Mouse (Mus musculus) embryonic facial prominence, embryonic 15.5 days (tissue): ENCODE measurements around the gene Gm11444. TPM values are rescaled to one million over a fixed set of nuclear protein-coding genes. Genes with fewer than 3 reads are reported as not detected.

Source experiments
- ATAC-seq: fragments of 200-750 bp; cut with Nextera tagmentation; 2 replicates; pipeline ENCODE4 v1.8.0; 2017; ENCODE audit warnings: low read depth, moderate TSS enrichment; ENCODE audit not compliant: insufficient number of reproducible peaks, low FRiP score, low TSS enrichment
- H3K27ac ChIP-seq: fragments of 300-500 bp; sonication (generic); replicated peaks from 2 replicates; pipeline ENCODE4 v1.5.1; 2015; ENCODE audit warnings: mild to moderate bottlenecking, inconsistent platforms
- H3K27me3 ChIP-seq: fragments of 300-500 bp; sonication (generic); 2 replicates; pipeline ENCODE4 v1.6.1; 2015; ENCODE audit warnings: inconsistent platforms
- H3K36me3 ChIP-seq: fragments of 300-500 bp; sonication (generic); 2 replicates; pipeline ENCODE4 v1.6.1; 2015; ENCODE audit warnings: mild to moderate bottlenecking, inconsistent platforms
- H3K4me1 ChIP-seq: fragments of 300-500 bp; sonication (generic); 2 replicates; pipeline ENCODE4 v1.6.1; 2015; ENCODE audit warnings: inconsistent platforms
- H3K4me2 ChIP-seq: fragments of 300-500 bp; sonication (generic); replicated peaks from 2 replicates; pipeline ENCODE4 v1.6.1; 2015; ENCODE audit warnings: mild to moderate bottlenecking, inconsistent platforms
- H3K4me3 ChIP-seq: fragments of 300-500 bp; sonication (generic); replicated peaks from 2 replicates; pipeline ENCODE4 v1.5.1; 2015; ENCODE audit warnings: mild to moderate bottlenecking, inconsistent platforms
- H3K9ac ChIP-seq: fragments of 300-500 bp; sonication (generic); 2 replicates; pipeline ENCODE4 v1.6.1; 2015; ENCODE audit warnings: inconsistent platforms
- H3K9me3 ChIP-seq: fragments of 300-500 bp; sonication (generic); replicated peaks from 2 replicates; pipeline ENCODE4 v1.6.1; 2016; ENCODE audit warnings: inconsistent platforms
- WGBS: fragments of 180-500 bp; shearing (Covaris S2); methylation state at CpG from one replicate; pipeline ENCODE4 v1.1.7; 2015; 5-methylcytosine and 5-hydroxymethylcytosine counted together
- polyA plus RNA-seq: library from polyadenylated mRNA; unstranded; fragments of >200 nt; fragmentation: Nextera tagmentation; extraction: Ambion mirVana; gene quantifications from 2 replicates; pipeline ENCODE4 v1.2.1, GENCODE M21; 2015

Gene Gm11444
- polyA plus RNA-seq, 1 experiment from 2014 or later: 0.31 TPM

- H3K9me3 ChIP-seq: no peaks in the 10 kb centered on the region
- H3K9ac ChIP-seq: no peak overlapping the region
- peaks cover 3% of the 10 kb centered on the region; the same call in 1 of the 2 replicates for H3K27me3 ChIP-seq
- H3K4me2 ChIP-seq: no peak overlapping the region
- no peaks in the 10 kb centered on the region for H3K36me3 ChIP-seq
- no peak overlapping the region for H3K4me3 ChIP-seq
- H3K27ac ChIP-seq: no peak overlapping the region
- ATAC-seq: no peak
- 34% methylated on average over 6 of the region's 6 CpGs for WGBS
- no peaks in the 10 kb centered on the region for H3K4me1 ChIP-seq
Measured at GRCm38 (mm10) chr11:85850758-85851157, 625 bp upstream of the Gm11444 start.

GRCm38 (mm10) chr11:85849037-85849436 is 1.1 kb downstream of the Gm11444 start:
- peak; percentile 71 for ATAC-seq
- Histone ChIP-seq H3K27me3 (peaks cover 12% of the 10 kb centered on the region), H3K36me3 (no peaks in the 10 kb centered on the region), H3K4me3 (peak overlapping the region; percentile 32), H3K27ac (no peak overlapping the region), H3K4me2 (peak overlapping the region; percentile 54), H3K4me1 (peaks cover 6% of the 10 kb centered on the region; the same call in 1 of the 2 replicates), H3K9ac (no peak overlapping the region), H3K9me3 (no peaks in the 10 kb centered on the region)
- 2% methylated on average over 21 of the region's 21 CpGs for WGBS

GRCm38 (mm10) chr11:85846509-85846908 is 3.6 kb downstream of the Gm11444 start:
- Histone ChIP-seq H3K9me3 (no peaks in the 10 kb centered on the region), H3K4me2 (no peak overlapping the region), H3K27me3 (peaks cover 17% of the 10 kb centered on the region), H3K4me3 (no peak overlapping the region), H3K36me3 (no peaks in the 10 kb centered on the region), H3K4me1 (peaks cover 31% of the 10 kb centered on the region), H3K27ac (no peak overlapping the region), H3K9ac (no peak overlapping the region)
- 74% methylated on average over 4 of the region's 4 CpGs for WGBS
- no peak for ATAC-seq

GRCm38 (mm10) chr11:85845921-85846320 is 4.2 kb downstream of the Gm11444 start:
- Histone ChIP-seq H3K4me1 (peaks cover 36% of the 10 kb centered on the region), H3K4me3 (no peak overlapping the region), H3K9ac (no peak overlapping the region), H3K4me2 (no peak overlapping the region), H3K36me3 (no peaks in the 10 kb centered on the region), H3K27me3 (peaks cover 18% of the 10 kb centered on the region), H3K27ac (no peak overlapping the region), H3K9me3 (no peaks in the 10 kb centered on the region)
- WGBS: 46% methylated on average over 5 of the region's 5 CpGs
- ATAC-seq: no peak

GRCm38 (mm10) chr11:85844971-85845370 is 5.2 kb downstream of the Gm11444 start:
- Histone ChIP-seq H3K27me3 (peaks cover 26% of the 10 kb centered on the region), H3K4me1 (peaks cover 45% of the 10 kb centered on the region), H3K9me3 (no peaks in the 10 kb centered on the region), H3K4me3 (peak overlapping the region; percentile 67), H3K4me2 (peak overlapping the region; percentile 81), H3K9ac (peak overlapping the region; percentile 46), H3K27ac (peak overlapping the region; percentile 89), H3K36me3 (no peaks in the 10 kb centered on the region)
- ATAC-seq: no peak
- 29% methylated on average over 5 of the region's 5 CpGs for WGBS

- Histone ChIP-seq H3K4me3 (peak overlapping the region; percentile 67), H3K4me2 (peak overlapping the region; percentile 81), H3K27ac (peak overlapping the region; percentile 89), H3K36me3 (no peaks in the 10 kb centered on the region), H3K9ac (peak overlapping the region; percentile 46), H3K4me1 (peaks cover 48% of the 10 kb centered on the region), H3K9me3 (no peaks in the 10 kb centered on the region), H3K27me3 (peaks cover 32% of the 10 kb centered on the region)
- ATAC-seq: peak; percentile 75
- under 1% methylated on average over 54 of the region's 54 CpGs for WGBS
Measured at GRCm38 (mm10) chr11:85844144-85844965, 5.8 kb downstream of the Gm11444 start.

- WGBS: 0% methylated on average over 18 of the region's 18 CpGs
- Histone ChIP-seq H3K36me3 (no peaks in the 10 kb centered on the region), H3K27me3 (peaks cover 38% of the 10 kb centered on the region), H3K4me3 (peak overlapping the region; percentile 67), H3K9me3 (no peaks in the 10 kb centered on the region), H3K4me2 (peak overlapping the region; percentile 81), H3K27ac (peak overlapping the region; percentile 89), H3K9ac (peak overlapping the region; percentile 23), H3K4me1 (peaks cover 49% of the 10 kb centered on the region)
- peak; percentile 56 for ATAC-seq
Measured at GRCm38 (mm10) chr11:85843347-85843692, 6.8 kb downstream of the Gm11444 start.

GRCm38 (mm10) chr11:85842596-85843346 is 7.4 kb downstream of the Gm11444 start:
- peaks cover 54% of the 10 kb centered on the region for H3K4me1 ChIP-seq
- H3K27ac ChIP-seq: peak overlapping the region; percentile 89
- no peaks in the 10 kb centered on the region for H3K36me3 ChIP-seq
- peak overlapping the region; percentile 23 for H3K9ac ChIP-seq
- H3K9me3 ChIP-seq: no peaks in the 10 kb centered on the region
- peaks cover 43% of the 10 kb centered on the region for H3K27me3 ChIP-seq
- peak overlapping the region; percentile 81 for H3K4me2 ChIP-seq
- H3K4me3 ChIP-seq: peak overlapping the region; percentile 67
- WGBS: 8% methylated on average over 24 of the region's 24 CpGs
- ATAC-seq: no peak

GRCm38 (mm10) chr11:85841980-85842379 is 8.2 kb downstream of the Gm11444 start:
- H3K9me3 ChIP-seq: no peaks in the 10 kb centered on the region
- peak overlapping the region; percentile 89 for H3K27ac ChIP-seq
- no peak overlapping the region; the same call in 1 of the 2 replicates for H3K9ac ChIP-seq
- H3K4me3 ChIP-seq: peak overlapping the region; percentile 67
- H3K4me2 ChIP-seq: peak overlapping the region; percentile 81
- H3K36me3 ChIP-seq: no peaks in the 10 kb centered on the region
- ATAC-seq: peak; percentile 20; the same call in 1 of the 2 replicates
- under 1% methylated on average over 32 of the region's 32 CpGs for WGBS
- H3K27me3 ChIP-seq: peaks cover 48% of the 10 kb centered on the region
- peaks cover 62% of the 10 kb centered on the region for H3K4me1 ChIP-seq

GRCm38 (mm10) chr11:85841211-85841681 is 8.9 kb downstream of the Gm11444 start:
- 9% methylated on average over 8 of the region's 8 CpGs for WGBS
- H3K27me3 ChIP-seq: peaks cover 53% of the 10 kb centered on the region
- peak overlapping the region; percentile 47; the same call in 1 of the 2 replicates for H3K9ac ChIP-seq
- no peaks in the 10 kb centered on the region for H3K9me3 ChIP-seq
- H3K36me3 ChIP-seq: no peaks in the 10 kb centered on the region
- H3K27ac ChIP-seq: peak overlapping the region; percentile 89
- no peak for ATAC-seq
- H3K4me3 ChIP-seq: peak overlapping the region; percentile 67
- H3K4me2 ChIP-seq: peak overlapping the region; percentile 81
- peaks cover 69% of the 10 kb centered on the region for H3K4me1 ChIP-seq

- H3K9ac ChIP-seq: peak overlapping the region; percentile 47
- ATAC-seq: no peak
- 7% methylated on average over 21 of the region's 21 CpGs for WGBS
- H3K36me3 ChIP-seq: no peaks in the 10 kb centered on the region
- H3K27me3 ChIP-seq: peaks cover 54% of the 10 kb centered on the region
- H3K4me2 ChIP-seq: peak overlapping the region; percentile 81
- no peaks in the 10 kb centered on the region for H3K9me3 ChIP-seq
- H3K4me1 ChIP-seq: peaks cover 72% of the 10 kb centered on the region
- H3K4me3 ChIP-seq: peak overlapping the region; percentile 67
- H3K27ac ChIP-seq: peak overlapping the region; percentile 89
Measured at GRCm38 (mm10) chr11:85840803-85841145, 9.4 kb downstream of the Gm11444 start.
